Mouse (Mus musculus): ENCODE results near the gene Psmb6.
"Not testable (repeated sequence)": the region's sequence is repeated elsewhere in the genome, so short reads cannot be mapped to it uniquely, and the experiment has no call there.

Gene Psmb6

DNA sequence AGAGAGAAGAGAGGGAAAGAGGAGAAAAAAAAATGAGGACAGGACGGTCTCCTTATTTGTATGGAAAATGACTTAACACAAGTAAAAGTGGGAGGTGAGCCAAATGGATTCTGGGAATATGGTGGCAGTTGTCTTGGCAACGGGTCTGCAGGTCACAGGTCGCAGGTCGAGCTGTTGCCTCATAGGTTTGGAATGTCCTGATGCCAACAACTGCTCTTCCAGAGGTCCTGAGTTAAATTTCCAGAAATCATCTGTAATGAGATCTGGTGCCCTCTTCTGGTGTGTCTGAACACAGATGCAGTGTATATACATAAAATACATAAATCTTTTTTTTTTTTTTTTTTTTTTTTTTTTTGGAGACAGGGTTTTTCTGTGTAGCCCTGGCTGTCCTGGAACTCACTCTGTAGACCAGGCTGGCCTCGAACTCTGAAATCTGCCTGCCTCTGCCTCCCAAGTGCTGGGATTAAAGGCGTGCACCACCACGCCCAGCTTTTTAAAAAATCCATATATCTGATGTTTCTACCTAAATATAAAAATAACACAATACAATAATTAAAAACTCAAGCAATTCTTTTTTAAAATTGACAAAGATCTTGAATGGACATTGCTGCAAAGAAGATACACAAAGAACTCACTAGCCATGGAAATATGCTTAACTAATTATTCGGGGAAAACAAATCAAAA is 1.7 kb upstream of the Psmb6 start:
- DNase-seq (ENCODE audit: low spot score) = not testable (repeated sequence)

DNA sequence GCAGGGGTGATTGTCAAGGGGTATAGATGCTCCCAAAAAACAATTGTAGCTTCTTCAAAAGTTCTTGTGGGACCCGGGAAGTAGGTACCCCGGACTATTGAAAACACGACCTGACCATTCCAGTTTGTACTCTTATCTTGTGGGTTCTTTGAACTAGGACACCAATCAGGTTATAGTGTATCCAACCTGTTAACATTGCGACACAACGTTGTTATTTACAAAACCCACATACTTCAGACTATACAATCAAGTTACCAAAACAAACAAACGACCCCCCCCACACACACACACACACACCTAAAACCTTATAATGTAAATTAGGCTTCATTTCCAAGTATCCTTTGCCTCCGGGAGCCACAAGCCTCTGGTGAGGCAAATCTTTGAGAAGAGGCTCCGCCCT is 385 bp upstream of the Psmb6 start:
- no peak for DNase-seq (ENCODE audit: low spot score)

DNA sequence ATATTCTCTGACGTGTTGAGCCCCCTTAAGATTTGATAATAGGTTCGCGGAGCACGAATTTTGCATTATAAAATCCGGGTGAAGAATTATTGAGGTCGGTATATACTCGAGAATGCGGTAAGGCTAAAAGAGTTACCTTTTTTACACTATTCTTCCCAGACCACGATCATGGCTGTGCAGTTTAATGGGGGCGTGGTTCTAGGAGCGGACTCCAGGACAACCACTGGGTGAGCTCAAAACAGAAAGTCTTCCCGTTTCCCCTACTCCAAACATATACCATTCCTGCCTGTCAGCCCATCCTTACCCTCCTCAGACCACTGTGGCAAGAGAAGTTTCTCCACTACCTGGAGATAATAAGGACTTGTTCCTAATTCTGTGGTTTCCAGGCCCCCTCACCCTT is 559 bp downstream of the Psmb6 start:
- DNase-seq (ENCODE audit: low spot score) = no peak

DNA sequence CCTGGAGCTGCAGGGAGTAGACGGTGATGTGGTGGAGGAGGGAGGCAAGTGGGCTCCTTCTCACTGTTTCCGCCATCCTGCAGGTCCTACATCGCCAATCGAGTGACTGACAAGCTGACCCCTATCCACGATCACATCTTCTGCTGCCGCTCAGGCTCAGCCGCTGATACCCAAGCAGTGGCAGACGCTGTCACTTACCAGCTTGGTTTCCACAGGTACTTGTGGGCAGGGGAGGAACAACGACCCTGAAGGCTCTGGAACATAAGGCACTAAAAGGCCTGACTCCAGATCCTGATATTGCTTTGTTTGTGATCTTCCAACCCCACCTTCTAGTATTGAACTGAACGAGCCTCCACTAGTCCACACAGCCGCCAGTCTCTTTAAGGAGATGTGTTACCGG is 1.0 kb downstream of the Psmb6 start:
- no peak for DNase-seq (ENCODE audit: low spot score)

DNA sequence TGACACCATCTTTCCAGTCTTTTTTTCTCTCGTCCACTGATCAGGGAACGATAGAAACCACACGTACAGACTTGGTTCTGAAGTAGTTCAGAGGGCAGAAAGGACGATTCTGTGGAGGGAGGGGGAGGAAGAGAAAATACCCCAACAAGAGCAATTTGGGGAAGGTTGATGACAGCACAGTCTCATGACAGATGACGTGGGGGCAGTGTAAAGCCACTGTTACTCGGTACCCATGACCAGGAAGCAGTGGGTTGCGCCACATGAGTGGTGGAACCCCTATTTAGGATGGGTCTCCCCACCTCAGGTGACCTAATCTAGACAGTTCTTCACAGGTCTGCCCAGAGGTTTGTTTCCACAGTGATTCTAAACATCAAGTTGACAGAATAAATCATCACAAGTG is 3.4 kb downstream of the Psmb6 start:
- no peak for DNase-seq (ENCODE audit: low spot score)

DNA sequence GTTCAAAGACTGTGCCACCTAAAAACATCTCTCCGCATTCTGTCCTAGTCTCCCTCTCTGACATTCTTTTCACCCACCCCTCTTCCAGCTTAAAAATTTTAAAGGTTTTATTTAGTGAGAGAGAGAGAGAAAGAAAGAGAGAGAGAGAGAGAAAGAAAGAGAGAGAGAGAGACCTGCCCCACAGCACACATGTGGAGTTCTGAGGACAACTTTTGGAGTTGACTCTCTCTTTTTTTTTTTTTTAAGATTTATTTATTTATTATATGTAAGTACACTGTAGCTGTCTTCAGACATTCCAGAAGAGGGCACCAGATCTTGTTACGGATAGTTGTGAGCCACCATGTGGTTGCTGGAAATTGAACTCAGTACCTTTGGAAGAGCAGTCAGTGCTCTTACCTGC is 5.9 kb downstream of the Psmb6 start:
- not testable (repeated sequence) for DNase-seq (ENCODE audit: low spot score)

DNA sequence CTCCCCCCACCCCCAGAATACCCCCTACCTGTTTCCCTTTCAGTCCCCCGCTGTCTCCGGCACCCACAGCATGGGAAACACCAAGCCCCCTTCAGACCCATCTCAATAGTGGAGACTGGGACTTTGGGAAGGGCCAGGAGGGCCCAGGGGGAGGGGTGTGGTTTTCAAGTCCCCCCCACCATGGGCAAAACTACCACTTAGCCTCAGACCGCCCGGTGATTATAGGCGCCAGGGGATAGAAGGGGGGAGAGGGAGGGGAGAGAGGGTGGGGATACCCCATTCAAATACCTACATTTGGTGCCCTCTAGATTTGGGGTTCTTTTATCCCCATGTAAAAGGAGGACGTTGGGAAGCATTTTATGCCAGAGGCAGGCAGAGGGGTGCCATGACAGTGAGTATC is 7.7 kb downstream of the Psmb6 start, which contains the start of gene Gm40193:
Gm40193 (minus strand) TSS at position 101 of the 400 bp plus-strand sequence.
- no peak for DNase-seq (ENCODE audit: low spot score)

DNA sequence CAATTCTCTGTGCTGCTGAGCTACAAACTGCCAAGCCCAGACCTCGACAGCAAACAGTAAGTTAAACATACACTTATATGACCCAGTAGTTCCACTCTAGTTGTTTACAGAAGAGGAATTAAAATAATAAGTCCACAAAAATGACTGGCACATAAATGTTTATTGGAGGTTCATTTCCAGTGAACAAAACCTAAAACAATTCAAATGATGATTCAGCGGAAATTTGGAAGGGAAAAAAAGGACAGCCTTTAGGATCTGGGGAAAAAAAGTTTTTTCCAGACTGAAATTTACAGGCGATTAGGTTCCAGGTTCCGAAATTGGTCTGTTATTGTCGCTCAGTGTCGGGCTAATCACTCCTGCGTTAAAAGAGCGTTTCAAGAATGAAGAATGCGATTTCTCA is 14.3 kb downstream of the Psmb6 start:
- no peak for DNase-seq (ENCODE audit: low spot score)

DNA sequence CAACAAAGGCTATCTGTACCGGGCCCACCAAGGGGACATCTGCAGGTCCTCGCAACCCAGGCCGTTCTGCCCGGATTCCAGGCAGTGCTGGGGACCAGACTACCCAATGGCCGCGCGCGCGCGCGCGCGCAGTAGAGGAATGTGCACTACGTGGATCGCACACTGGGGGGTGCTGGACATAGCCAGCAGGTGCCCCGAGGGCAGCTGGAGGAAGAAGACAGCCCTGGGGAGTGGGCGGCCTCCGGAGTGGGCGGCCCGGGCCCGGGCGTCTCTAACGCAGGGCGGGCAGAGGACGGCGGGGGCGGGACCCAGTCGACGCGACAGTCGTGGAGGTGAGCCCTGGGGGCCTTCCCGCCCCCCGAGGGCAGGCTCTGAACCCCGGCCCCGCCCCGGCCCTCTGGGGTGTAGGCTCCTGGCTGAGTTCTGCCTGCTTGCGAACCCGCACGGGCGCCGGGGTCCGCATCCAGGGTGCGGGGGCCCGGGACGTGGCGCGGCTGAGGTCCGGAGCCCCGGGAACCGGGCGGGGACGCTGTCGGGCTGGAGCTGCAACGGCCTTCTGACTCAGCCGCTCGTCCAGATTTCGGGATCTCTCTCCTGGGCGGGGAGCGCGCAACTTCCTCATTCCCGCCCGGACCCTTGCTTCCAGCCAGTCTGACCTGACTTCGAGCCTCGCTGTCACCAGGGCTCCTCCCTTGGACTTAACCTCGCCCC is 14.9 kb downstream of the Psmb6 start, which contains the start of gene Pld2:
Pld2 (plus strand) TSS at position 188 of the 711 bp plus-strand sequence.
- peak; percentile 91 for DNase-seq (ENCODE audit: low spot score)

DNA sequence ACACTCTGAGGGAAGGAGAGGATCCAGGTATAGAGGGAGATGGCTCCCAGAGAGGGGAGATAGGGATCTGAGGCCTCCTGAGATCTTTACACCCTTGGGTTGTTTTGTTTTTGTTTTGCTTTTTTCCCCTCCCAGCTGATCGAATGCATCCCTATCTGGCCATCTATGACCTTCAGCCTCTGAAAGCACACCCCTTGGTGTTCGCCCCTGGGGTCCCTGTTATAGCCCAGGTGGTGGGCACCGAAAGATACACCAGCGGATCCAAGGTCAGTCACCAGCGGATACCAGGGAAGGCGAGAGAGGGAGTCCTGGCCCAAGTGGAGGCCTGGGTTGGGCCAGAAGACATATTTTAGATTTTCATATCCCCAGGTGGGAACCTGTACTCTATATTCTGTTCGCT is 15.8 kb downstream of the Psmb6 start:
- no peak for DNase-seq (ENCODE audit: low spot score)

DNA sequence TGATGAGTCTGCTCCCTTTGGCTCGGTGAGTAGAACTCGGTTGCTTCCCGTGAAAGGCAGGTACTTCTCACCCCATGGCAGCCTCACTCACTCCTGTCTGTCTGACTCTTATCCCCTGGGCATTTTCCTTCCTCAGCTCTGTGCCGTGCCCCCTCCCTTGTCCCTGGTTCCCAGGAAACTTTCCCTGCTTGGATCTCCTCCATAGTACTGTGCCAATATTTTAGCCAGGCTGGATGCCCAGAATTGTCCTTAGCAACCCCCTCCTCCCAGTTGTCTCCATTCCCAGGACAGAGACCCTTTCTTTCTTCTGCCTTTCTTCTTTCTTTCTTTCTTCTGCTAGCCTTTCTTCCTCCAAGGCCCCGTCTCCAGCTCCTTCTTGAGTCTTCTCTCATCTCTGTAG is 16.2 kb downstream of the Psmb6 start:
- no peak for DNase-seq (ENCODE audit: low spot score)

DNA sequence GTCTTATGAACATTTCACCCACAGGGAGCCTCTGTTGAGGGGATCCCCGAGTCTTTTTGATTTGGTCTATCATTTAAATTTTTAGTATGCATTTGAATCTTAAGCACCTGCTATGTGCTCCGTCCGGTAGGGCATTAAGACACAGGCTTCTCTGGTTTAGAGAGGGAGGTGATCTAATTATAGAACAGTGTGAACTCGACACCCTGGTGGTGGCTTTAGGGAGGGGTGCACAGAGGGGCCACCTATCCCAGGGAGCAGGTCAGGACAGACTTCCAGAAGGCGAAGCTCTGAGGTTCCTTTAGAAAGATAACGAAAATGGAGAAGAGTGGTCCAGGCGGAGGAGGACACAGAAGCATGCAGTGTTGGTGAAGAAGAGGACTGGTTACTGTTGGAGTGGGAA is 19.3 kb downstream of the Psmb6 start:
- DNase-seq (ENCODE audit: low spot score) = no peak

DNA sequence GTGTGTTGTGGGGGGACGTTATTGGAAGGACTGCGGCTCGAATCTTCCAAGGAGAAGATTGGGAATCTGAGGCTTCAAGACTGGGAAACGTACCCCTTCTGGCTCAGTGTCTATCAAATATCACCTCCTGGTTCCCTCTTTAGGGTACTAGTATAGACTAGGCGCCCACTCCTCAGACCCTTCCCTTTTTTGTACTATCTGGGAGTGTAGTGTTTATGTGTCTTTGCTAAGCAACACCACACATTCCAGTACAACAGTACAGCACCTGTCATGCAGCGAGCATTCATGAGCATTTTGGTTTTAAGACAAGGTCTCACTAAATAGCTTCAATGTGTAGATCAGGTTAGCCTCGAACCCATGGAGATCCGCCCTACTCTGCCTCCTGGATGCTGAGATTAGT is 26.4 kb downstream of the Psmb6 start:
- DNase-seq (ENCODE audit: low spot score) = no peak

DNA sequence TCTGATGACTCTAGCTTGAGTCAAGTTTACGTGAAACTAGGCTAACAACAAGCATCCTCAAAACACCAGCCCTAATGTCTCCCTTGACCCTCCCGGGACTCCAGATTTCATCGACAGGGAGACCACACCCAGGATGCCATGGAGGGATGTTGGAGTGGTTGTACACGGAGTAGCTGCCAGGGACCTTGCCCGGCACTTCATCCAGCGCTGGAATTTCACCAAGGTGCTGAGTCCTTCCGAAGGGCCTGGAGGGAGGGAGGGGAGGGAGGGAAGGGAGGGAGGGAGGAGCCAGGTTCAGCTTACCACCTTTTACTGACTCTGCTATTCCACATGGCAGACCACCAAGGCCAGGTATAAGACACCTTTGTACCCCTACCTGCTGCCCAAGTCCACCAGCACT is 28.8 kb downstream of the Psmb6 start:
- DNase-seq (ENCODE audit: low spot score) = no peak

DNA sequence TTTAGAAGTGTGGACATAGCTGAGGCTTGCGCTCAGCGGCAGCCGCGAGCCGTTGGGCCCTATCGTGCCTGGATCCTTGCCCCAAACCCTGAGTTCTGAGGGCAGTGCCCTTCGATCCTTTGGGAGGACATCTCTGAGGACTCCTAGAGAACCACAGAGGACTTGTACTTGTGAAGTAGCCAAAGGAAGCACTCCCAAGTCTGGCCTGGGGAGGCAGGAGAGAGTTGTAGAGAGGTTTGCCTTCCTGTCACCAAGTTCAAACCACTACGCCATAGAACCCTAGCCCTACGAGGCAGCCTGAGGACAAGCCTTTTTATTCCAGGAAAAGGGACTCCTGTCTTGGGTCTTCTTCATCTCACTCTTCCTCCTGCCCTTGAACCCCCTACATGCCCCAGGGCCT is 32.4 kb downstream of the Psmb6 start:
- DNase-seq (ENCODE audit: low spot score) = no peak

DNA sequence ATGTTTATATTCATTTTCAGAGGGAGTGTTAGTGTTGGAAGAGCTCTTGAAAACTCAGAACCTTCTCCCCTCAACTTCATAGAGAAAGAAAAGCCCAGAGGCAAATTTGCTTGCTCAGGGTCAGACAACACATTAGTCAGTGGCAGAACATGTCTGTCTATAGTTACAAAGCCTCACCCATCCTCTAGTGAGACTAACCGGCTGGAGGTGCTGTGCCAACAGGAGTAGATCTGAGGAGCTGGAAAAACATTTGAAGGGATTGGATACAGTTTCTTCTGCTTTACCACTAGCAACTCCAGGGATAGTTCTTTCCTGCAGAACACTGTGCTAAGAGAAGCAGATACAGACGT is 36.7 kb downstream of the Psmb6 start:
- no peak for DNase-seq (ENCODE audit: low spot score)

DNA sequence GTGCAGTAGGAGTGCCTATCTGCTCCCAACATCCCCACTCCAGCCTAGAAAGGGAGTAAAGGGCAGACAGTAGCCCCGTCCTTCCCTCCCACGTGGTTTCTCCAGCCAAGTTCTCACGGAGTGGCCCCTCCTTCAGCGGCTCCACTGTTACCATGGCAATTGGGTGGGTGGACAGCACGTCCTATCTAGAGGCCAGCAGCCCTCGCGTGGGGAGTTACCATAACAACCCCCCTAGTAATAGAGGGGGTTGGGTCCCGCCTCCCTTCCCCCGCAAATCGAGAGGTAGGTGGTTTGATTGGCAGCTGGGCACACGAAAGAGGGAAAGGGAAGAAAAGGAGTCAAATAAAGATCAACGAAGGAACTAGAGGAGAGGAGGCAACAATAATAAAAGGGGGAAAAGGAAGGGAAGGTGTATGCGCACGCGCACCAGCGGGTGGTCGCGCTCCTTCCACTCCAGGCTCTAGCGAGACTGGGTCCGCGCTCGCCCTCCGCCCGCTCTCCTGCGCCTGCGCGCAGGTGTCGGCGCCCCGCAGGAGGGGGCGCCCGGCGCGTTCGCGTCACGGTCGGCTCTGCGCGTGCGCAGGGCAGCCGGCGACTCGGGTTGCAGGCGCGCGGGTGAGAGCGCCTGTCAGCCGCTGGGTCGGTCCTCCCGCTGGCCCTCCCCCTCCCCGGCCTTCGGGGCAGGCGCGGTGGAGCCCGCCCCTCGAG is 37.3 kb downstream of the Psmb6 start, which contains the start of gene Mink1:
Mink1 (plus strand) TSS at position 595 of the 708 bp plus-strand sequence.
- DNase-seq (ENCODE audit: low spot score) = peak; percentile 93

DNA sequence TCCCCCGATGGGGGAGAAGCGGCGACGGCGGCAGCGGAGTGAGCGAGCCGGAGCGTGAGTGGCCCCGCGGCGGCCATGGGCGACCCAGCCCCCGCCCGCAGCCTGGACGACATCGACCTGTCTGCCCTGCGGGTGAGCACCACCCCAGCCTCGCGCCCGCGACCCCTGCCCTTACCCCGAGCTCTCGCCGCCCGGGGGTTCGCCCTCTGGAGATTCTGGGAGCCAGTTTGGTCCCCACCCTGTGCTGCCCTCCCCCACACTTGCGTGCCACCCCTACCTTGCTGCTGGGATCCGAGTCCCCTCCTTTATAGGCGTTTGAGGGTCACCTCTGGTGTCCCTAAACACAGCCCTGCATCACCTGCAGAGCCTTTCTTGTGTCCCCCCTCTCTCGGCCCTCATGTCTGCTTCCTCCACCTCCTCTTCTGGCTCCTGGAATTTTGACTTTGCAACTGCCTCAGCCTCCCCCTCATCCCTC is 37.9 kb downstream of the Psmb6 start:
- DNase-seq (ENCODE audit: low spot score) = peak; percentile 7

DNA sequence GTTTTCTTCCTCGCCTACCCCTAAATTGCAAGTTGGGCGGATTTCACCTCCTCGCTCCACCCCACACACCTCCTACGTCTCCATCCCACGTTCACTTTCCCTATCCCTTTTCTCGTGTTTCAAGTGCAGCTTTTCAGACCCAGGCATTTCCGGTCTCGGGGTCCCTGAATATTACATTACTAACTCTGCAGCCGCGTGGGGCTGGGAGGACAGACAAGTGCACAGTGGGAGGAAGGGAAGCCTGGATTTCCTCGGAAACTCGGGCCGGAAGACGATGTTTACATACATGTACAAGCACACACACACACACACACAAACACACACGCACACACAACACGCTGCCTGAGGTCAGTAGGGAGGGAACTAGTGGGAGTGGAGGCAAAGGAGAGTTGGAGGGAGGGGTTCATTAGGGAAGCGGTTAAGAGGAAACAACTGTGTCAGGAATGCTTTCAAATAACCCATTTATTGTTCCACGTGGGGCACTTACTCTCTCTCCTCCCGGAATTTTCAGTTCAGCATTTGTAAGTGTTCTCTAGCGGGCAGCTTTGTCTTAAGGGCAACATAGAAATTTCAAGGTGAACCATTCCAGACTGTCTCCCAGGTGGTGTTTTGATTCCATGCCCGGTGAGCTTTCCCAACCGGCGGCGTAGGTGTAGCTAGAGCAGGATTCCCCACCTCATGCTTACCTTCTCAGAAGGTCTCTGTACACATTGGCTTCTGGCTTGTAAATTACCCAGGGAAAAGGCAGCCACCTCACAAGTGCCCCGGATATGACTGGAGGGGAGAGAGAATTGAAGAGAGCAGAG is 38.5 kb downstream of the Psmb6 start:
- DNase-seq (ENCODE audit: low spot score) = no peak

DNA sequence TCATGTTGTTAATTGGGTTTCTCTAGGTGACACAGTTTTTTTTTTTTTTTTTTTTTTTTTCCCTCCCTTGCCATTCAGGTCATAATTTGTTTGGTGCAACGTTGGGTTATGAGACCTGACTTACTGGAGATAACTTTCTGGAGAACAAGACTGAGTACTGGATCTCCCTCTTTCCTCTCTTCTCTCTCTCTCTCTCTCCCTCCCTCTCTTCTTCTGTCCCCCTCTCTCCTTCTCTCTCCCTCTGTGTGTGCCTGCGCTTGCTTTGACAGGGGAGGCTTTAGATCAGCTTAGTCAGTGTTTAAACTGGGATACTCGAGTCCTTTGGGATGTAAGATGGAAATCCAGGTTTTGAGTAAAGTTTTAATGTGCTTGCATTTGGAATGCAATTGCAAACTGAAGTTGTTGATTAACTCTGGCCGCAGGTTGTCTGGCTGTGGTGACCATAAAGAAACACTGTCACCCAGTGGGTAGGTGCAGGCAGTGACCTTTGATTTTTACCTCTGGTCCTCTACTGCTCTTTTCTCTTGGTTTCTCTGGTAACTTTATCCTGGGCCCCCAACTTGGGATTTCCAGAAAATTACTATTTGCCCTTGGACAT is 39.2 kb downstream of the Psmb6 start:
- no peak for DNase-seq (ENCODE audit: low spot score)

DNA sequence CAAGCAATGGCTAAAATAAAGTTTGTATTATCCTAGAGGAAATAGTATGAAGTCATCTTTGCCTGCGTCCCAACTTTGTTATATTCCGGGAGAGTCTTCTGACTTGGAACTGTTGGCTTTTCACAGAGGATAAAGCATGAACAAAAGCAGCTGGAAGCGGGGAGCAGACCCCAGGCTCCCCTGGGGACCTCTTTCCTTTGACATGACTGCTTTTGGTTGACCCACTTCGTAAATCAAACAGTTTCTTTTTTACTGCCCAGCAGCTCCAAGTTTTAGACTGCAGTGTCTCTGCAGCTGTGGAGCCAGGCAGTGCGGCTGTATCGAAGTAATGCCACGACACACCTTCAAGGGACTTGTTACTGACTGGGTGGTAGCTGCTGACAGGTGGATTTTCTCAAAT is 41.4 kb downstream of the Psmb6 start:
- no peak for DNase-seq (ENCODE audit: low spot score)

DNA sequence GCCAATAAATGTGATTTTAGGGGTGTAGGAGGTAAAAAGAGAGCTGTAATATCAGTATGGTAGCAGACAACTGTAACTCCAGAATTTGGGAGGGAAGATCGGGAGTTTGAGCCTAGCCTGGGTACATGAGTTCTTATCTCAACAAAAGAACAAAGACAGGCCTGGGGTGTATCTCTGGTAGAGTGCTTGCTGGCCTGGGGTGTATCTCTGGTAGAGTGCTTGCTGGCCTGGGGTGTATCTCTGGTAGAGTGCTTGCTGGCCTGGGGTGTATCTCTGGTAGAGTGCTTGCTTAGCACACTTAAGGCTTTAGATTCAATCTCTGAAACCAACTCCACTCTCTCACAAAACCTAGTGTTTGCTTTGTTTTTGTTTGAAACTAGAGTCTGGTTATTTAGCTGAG is 45.4 kb downstream of the Psmb6 start:
- not testable (repeated sequence) for DNase-seq (ENCODE audit: low spot score)

All from ovary, adult 18-20 months (tissue).